Mouse (Mus musculus): ENCODE results near the gene Arpc2. TPM values are rescaled to one million over a fixed set of nuclear protein-coding genes. Genes with fewer than 3 reads are reported as not detected.

Arpc2 gene
- polyA plus RNA-seq, 1 experiment from 2014 or later = 365 TPM

DNA sequence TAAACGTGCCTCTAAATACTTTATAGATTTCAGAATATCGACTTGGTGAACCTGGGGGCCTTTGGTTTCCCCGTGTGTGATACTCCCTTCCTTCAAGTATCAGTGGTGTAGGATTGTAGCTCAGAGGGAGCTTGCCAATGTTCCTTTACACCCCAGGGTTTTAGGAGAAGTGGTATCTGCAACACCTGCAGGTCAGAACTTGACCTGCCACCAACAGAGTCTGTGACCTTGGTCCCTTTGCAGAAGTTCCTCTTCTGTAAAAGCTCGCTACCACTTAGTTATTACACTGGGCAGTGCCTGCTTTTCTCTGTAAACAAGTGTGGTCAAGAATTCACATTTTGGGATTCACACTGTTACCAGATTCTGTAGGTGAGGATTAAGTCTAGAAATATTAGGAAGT, 14.2 kb downstream of the Arpc2 start:
- Histone ChIP-seq H3K36me3 (ENCODE audit: insufficient read depth) (peaks cover 67% of the 10 kb centered on the region), H3K27me3 (ENCODE audit: insufficient read depth, low read length) (no peaks in the 10 kb centered on the region), H3K27ac (ENCODE audit: low read depth) (no peak overlapping the region), H3K9me3 (ENCODE audit: low read depth, low read length) (no peaks in the 10 kb centered on the region), H3K9ac (no peak overlapping the region), H3K4me3 (ENCODE audit: low read depth, low read length) (no peak overlapping the region), H3K4me2 (no peak overlapping the region), H3K4me1 (ENCODE audit: insufficient read depth) (no peaks in the 10 kb centered on the region)
- ATAC-seq (ENCODE audit: insufficient read depth) (no peak), DNase-seq (no peak)
- WGBS = 88% methylated on average over 4 of the region's 4 CpGs
- TF ChIP-seq CTCF (IDR thresholded peaks at IDR 0.05; ENCODE audit: low read depth) = no peak

- DNase-seq (no peak), ATAC-seq (ENCODE audit: insufficient read depth) (no peak)
- no peak overlapping the region for H3K4me2 ChIP-seq
- 94% methylated on average over 8 of the region's 8 CpGs for WGBS
- no peaks in the 10 kb centered on the region for H3K4me1 ChIP-seq (ENCODE audit: insufficient read depth)
- no peak for TF ChIP-seq CTCF (IDR thresholded peaks at IDR 0.05; ENCODE audit: low read depth)
- H3K9me3 ChIP-seq (ENCODE audit: low read depth, low read length) = no peaks in the 10 kb centered on the region
- no peak overlapping the region for H3K4me3 ChIP-seq (ENCODE audit: low read depth, low read length)
- no peaks in the 10 kb centered on the region for H3K27me3 ChIP-seq (ENCODE audit: insufficient read depth, low read length)
- no peak overlapping the region for H3K9ac ChIP-seq
- H3K27ac ChIP-seq (ENCODE audit: low read depth) = no peak overlapping the region
- H3K36me3 ChIP-seq (ENCODE audit: insufficient read depth) = peaks cover 90% of the 10 kb centered on the region
Observed at GRCm38 (mm10) chr1:74255704-74256345, 19.9 kb downstream of the Arpc2 start.

DNA sequence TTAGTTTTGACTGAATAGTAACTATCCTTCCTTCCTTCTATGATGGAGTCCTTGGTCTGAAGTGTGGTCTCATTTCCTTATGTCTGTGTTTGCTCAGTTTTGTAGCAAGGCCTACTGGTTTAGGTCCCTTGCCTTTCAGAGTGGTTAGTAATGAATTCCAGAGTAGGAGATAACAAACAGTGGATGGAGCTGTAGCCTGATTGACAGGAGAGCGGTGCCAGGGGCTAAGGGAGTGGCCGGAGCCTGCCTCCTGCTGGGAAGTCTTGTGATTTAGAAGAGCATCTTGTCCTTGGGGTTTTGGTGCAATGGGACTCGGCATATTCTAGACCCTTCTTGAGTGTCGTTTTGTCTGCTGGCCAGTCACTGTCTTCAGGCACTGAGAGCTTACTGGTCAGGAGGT, 20.9 kb downstream of the Arpc2 start:
- no peaks in the 10 kb centered on the region for H3K27me3 ChIP-seq (ENCODE audit: insufficient read depth, low read length)
- peaks cover 90% of the 10 kb centered on the region for H3K36me3 ChIP-seq (ENCODE audit: insufficient read depth)
- no peaks in the 10 kb centered on the region for H3K4me1 ChIP-seq (ENCODE audit: insufficient read depth)
- TF ChIP-seq CTCF (IDR thresholded peaks at IDR 0.05; ENCODE audit: low read depth) = no peak
- no peaks in the 10 kb centered on the region for H3K9me3 ChIP-seq (ENCODE audit: low read depth, low read length)
- no peak overlapping the region for H3K4me3 ChIP-seq (ENCODE audit: low read depth, low read length)
- DNase-seq = no peak
- 84% methylated on average over 4 of the region's 4 CpGs for WGBS
- no peak for ATAC-seq (ENCODE audit: insufficient read depth)
- no peak overlapping the region for H3K4me2 ChIP-seq
- no peak overlapping the region for H3K9ac ChIP-seq
- no peak overlapping the region for H3K27ac ChIP-seq (ENCODE audit: low read depth)

DNA sequence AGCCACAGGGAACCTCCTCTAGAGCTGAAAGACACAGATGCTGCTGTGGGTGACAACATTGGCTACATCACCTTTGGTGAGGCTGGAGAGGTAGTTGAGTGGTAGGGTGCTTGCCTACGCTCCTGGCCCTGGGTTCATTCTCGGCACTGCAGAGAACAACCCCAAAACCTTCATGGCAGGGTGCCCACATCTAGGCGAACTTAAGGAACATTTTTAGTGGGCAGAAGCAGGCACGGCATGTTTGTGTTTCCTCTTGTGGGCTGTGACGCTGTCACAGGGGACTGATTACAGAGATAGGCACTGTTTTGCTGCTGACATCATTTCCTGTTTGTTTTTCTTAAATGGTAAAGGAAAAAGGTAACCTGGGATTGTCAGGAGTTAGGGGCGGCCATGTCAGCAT, 26.6 kb downstream of the Arpc2 start:
- WGBS = 79% methylated on average over 6 of the region's 6 CpGs
- Histone ChIP-seq H3K9ac (no peak overlapping the region), H3K4me3 (ENCODE audit: low read depth, low read length) (no peak overlapping the region), H3K4me2 (no peak overlapping the region), H3K27me3 (ENCODE audit: insufficient read depth, low read length) (no peaks in the 10 kb centered on the region), H3K27ac (ENCODE audit: low read depth) (no peak overlapping the region), H3K4me1 (ENCODE audit: insufficient read depth) (no peaks in the 10 kb centered on the region), H3K9me3 (ENCODE audit: low read depth, low read length) (no peaks in the 10 kb centered on the region), H3K36me3 (ENCODE audit: insufficient read depth) (peaks cover 95% of the 10 kb centered on the region)
- ATAC-seq (ENCODE audit: insufficient read depth) (no peak), DNase-seq (no peak)
- TF ChIP-seq CTCF (IDR thresholded peaks at IDR 0.05; ENCODE audit: low read depth) = no peak

- no peak overlapping the region for H3K9ac ChIP-seq
- no peak overlapping the region for H3K27ac ChIP-seq (ENCODE audit: low read depth)
- 0 out of 2 replicates have a peak, but pooled peaks have one; percentile 5 for TF ChIP-seq CTCF (IDR thresholded peaks at IDR 0.05; ENCODE audit: low read depth)
- 83% methylated on average over 8 of the region's 8 CpGs for WGBS
- no peak overlapping the region for H3K4me2 ChIP-seq
- peaks cover 54% of the 10 kb centered on the region for H3K36me3 ChIP-seq (ENCODE audit: insufficient read depth)
- no peaks in the 10 kb centered on the region for H3K4me1 ChIP-seq (ENCODE audit: insufficient read depth)
- no peaks in the 10 kb centered on the region for H3K9me3 ChIP-seq (ENCODE audit: low read depth, low read length)
- ATAC-seq (ENCODE audit: insufficient read depth) (no peak), DNase-seq (peak; percentile 33)
- no peaks in the 10 kb centered on the region for H3K27me3 ChIP-seq (ENCODE audit: insufficient read depth, low read length)
- no peak overlapping the region for H3K4me3 ChIP-seq (ENCODE audit: low read depth, low read length)
Observed at GRCm38 (mm10) chr1:74268750-74269149, 32.9 kb downstream of the Arpc2 start.

DNA sequence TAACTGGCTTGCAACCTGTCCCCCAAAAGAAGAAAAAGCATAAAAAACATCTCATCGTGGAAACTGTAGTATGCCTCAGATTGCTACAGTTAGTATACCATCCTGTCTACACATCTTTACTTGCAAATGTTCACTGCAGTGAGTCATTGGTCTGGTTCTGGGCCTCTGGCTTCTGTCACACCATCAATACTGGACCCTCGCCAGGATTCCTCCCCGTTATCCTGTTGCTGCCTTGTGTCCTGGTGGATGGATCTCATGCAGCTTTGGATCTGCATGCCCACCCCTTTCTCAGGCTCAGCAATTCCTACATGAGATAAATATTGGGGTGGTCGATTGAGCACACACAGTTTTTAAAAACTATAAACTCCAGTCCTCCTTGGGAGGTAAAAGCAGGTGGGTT, 35.8 kb downstream of the Arpc2 start:
- no peak overlapping the region for H3K9ac ChIP-seq
- H3K4me3 ChIP-seq (ENCODE audit: low read depth, low read length) = no peak overlapping the region
- 54% methylated on average over 4 of the region's 4 CpGs for WGBS
- peaks cover 25% of the 10 kb centered on the region for H3K36me3 ChIP-seq (ENCODE audit: insufficient read depth)
- no peaks in the 10 kb centered on the region for H3K9me3 ChIP-seq (ENCODE audit: low read depth, low read length)
- H3K27me3 ChIP-seq (ENCODE audit: insufficient read depth, low read length) = no peaks in the 10 kb centered on the region
- no peaks in the 10 kb centered on the region for H3K4me1 ChIP-seq (ENCODE audit: insufficient read depth)
- peak; percentile 57 for DNase-seq
- no peak overlapping the region for H3K27ac ChIP-seq (ENCODE audit: low read depth)
- no peak for ATAC-seq (ENCODE audit: insufficient read depth)
- TF ChIP-seq CTCF (IDR thresholded peaks at IDR 0.05; ENCODE audit: low read depth) = no peak
- no peak overlapping the region for H3K4me2 ChIP-seq

GRCm38 (mm10) chr1:74275015-74275414, 39.1 kb downstream of the Arpc2 start:
- DNase-seq = peak; percentile 60
- no peaks in the 10 kb centered on the region for H3K27me3 ChIP-seq (ENCODE audit: insufficient read depth, low read length)
- 14% methylated on average over 9 of the region's 9 CpGs for WGBS
- H3K4me1 ChIP-seq (ENCODE audit: insufficient read depth) = no peaks in the 10 kb centered on the region
- 0 out of 2 replicates have a peak overlapping the region, but pooled peaks have one; percentile 33 for H3K27ac ChIP-seq (ENCODE audit: low read depth)
- ATAC-seq (ENCODE audit: insufficient read depth) = peak; percentile 47
- no peak overlapping the region for H3K9ac ChIP-seq
- peak overlapping the region; percentile 3; the same call in 1 of the 2 replicates for H3K4me2 ChIP-seq
- H3K4me3 ChIP-seq (ENCODE audit: low read depth, low read length) = no peak overlapping the region
- H3K9me3 ChIP-seq (ENCODE audit: low read depth, low read length) = no peaks in the 10 kb centered on the region
- H3K36me3 ChIP-seq (ENCODE audit: insufficient read depth) = peaks cover 13% of the 10 kb centered on the region
- TF ChIP-seq CTCF (IDR thresholded peaks at IDR 0.05; ENCODE audit: low read depth) = no peak
